ENCODE assay signal across 10 mouse cellular contexts in genomic region chr16:55893410-55894107, GRCm38 (mm10). TPM values are rescaled to one million over a fixed set of nuclear protein-coding genes. Genes with fewer than 3 reads are reported as not detected.
DNase-seq lines count a peak whose midpoint lies in the region; ATAC-seq lines count a peak whose summit lies in the region.
"Had no signal": no experiment of that assay in that cellular context is flagged by ENCODE, and none has a peak within 500 bp of the region (broad histone marks: within the 10 kb centered on the region; RNA-seq: fewer than 3 reads in every experiment).

No protein-coding gene starts in this region.

- H3K9me3 ChIP-seq in hindbrain, embryonic 13.5 days = no peaks in the 10 kb centered on the region
- H3K9me3 ChIP-seq in hindbrain, embryonic 10.5 days = no peaks in the 10 kb centered on the region
- H3K9me3 ChIP-seq in forebrain, embryonic 15.5 days = no peaks in the 10 kb centered on the region
- no peaks in the 10 kb centered on the region for H3K9me3 ChIP-seq in liver, embryonic 13.5 days (replicated peaks)

- no peak for ATAC-seq in hindbrain, embryonic 13.5 days (ENCODE audit: low FRiP score)
- ATAC-seq in forebrain, embryonic 15.5 days (replicated peaks) = no peak
- ATAC-seq in liver, embryonic 13.5 days (ENCODE audit: low read depth) = 0 out of 2 replicates have a peak, but pooled peaks have one; percentile 28

- H3K36me3 ChIP-seq in hindbrain, embryonic 13.5 days = peaks cover 20% of the 10 kb centered on the region
- H3K36me3 ChIP-seq in hindbrain, embryonic 10.5 days = peaks cover 16% of the 10 kb centered on the region
- H3K36me3 ChIP-seq in forebrain, embryonic 15.5 days = peaks cover 6% of the 10 kb centered on the region
- peaks cover 7% of the 10 kb centered on the region for H3K36me3 ChIP-seq in liver, embryonic 13.5 days

- no peak overlapping the region for H3K4me3 ChIP-seq in hindbrain, embryonic 13.5 days
- H3K4me3 ChIP-seq in hindbrain, embryonic 10.5 days = no peak overlapping the region
- peak overlapping the region; percentile 52; the same call in 1 of the 2 replicates for H3K4me3 ChIP-seq in forebrain, embryonic 15.5 days
- peak overlapping the region; percentile 79; the same call in 1 of the 2 replicates for H3K4me3 ChIP-seq in liver, embryonic 13.5 days (replicated peaks)

- peaks cover 17% of the 10 kb centered on the region for H3K4me1 ChIP-seq in hindbrain, embryonic 13.5 days (replicated peaks)
- peaks cover 20% of the 10 kb centered on the region for H3K4me1 ChIP-seq in hindbrain, embryonic 10.5 days (replicated peaks)
- H3K4me1 ChIP-seq in forebrain, embryonic 15.5 days = peaks cover 19% of the 10 kb centered on the region
- H3K4me1 ChIP-seq in liver, embryonic 13.5 days (replicated peaks) = peaks cover 59% of the 10 kb centered on the region

- H3K9ac ChIP-seq in hindbrain, embryonic 13.5 days = no peak overlapping the region
- no peak overlapping the region for H3K9ac ChIP-seq in forebrain, embryonic 15.5 days (replicated peaks)
- H3K9ac ChIP-seq in liver, embryonic 13.5 days = peak overlapping the region; percentile 78

- no peaks in the 10 kb centered on the region for H3K27me3 ChIP-seq in hindbrain, embryonic 13.5 days
- peaks cover 8% of the 10 kb centered on the region; the same call in 1 of the 2 replicates for H3K27me3 ChIP-seq in hindbrain, embryonic 10.5 days (ENCODE audit: insufficient read depth, poor library complexity, severe bottlenecking)
- no peaks in the 10 kb centered on the region for H3K27me3 ChIP-seq in forebrain, embryonic 15.5 days
- H3K27me3 ChIP-seq in liver, embryonic 13.5 days = no peaks in the 10 kb centered on the region

- DNase-seq in hindbrain, embryonic 10.5 days (ENCODE audit: low spot score) = no peak
- DNase-seq in A20 (ENCODE audit: low read depth, low spot score) = peak; percentile 52
- DNase-seq in liver, embryonic 13.5 days = no peak
- no peak for DNase-seq in adrenal gland, postnatal 14 days
- no peak for DNase-seq in left cerebral cortex, adult 18-20 months (ENCODE audit: low spot score in 2 of 2)
- DNase-seq in layer of hippocampus, postnatal 10 days (ENCODE audit: low spot score in 2 of 2) = no peak
- DNase-seq: adrenal gland, adult 2 months; right cerebral cortex, postnatal 25 days had no signal

- no peak overlapping the region for H3K27ac ChIP-seq in hindbrain, embryonic 13.5 days
- no peak overlapping the region for H3K27ac ChIP-seq in hindbrain, embryonic 10.5 days
- no peak overlapping the region for H3K27ac ChIP-seq in forebrain, embryonic 15.5 days (replicated peaks)
- peak overlapping the region; percentile 87; the same call in 1 of the 2 replicates for H3K27ac ChIP-seq in liver, embryonic 13.5 days

- WGBS in hindbrain, embryonic 13.5 days = 85% methylated on average over 8 of the region's 8 CpGs
- 85% methylated on average over 8 of the region's 8 CpGs for whole genome bisulfite sequencing in hindbrain, embryonic 10.5 days
- WGBS in forebrain, embryonic 15.5 days = 87% methylated on average over 8 of the region's 8 CpGs
- 24% methylated on average over 8 of the region's 8 CpGs for WGBS in liver, embryonic 13.5 days (ENCODE audit: insufficient replicate concordance)

- H3K4me2 ChIP-seq in hindbrain, embryonic 13.5 days = peak overlapping the region; percentile 68
- H3K4me2 ChIP-seq in forebrain, embryonic 15.5 days (replicated peaks) = peak overlapping the region; percentile 66; the same call in 1 of the 2 replicates
- peak overlapping the region; percentile 98 for H3K4me2 ChIP-seq in liver, embryonic 13.5 days

RNA-seq across cellular contexts. Expression of gene Nxpe3, which starts 1.5 kb away (rescaled TPM):
- 1.1 and 1.2 TPM in 2 replicates for polyA plus RNA-seq in hindbrain, embryonic 13.5 days (2015; fragmentation: Nextera tagmentation; extraction: Ambion mirVana)
- 0.77 TPM in 2 replicates for polyA plus RNA-seq in hindbrain, embryonic 10.5 days (2016; fragmentation: Nextera tagmentation; extraction: Ambion mirVana)
- polyA plus RNA-seq in forebrain, embryonic 15.5 days (2015; fragmentation: Nextera tagmentation; extraction: Ambion mirVana) = 1.3 and 1.5 TPM in 2 replicates
- 0.51 and 0.54 TPM in 2 replicates for polyA plus RNA-seq in liver, embryonic 13.5 days (2015; fragmentation: Nextera tagmentation; extraction: Ambion mirVana)
- total RNA-seq in adrenal gland, postnatal 14 days (2021) = 1.6 and 2.6 TPM in 2 replicates
- 10 to 100 TPM in 1 of 2 experiments, 1 to 10 TPM in 1; 9.7 to 11.5 TPM for total RNA-seq in left cerebral cortex, adult 18-20 months (2021)
- total RNA-seq in layer of hippocampus, postnatal 10 days (2021) = 1 to 10 TPM; 7.9 to 8.3 TPM

RNA-seq across cellular contexts. Expression of gene Cep97, which starts 41.1 kb away (rescaled TPM):
- 16.9 and 17.3 TPM in 2 replicates for polyA plus RNA-seq in hindbrain, embryonic 13.5 days (2015; fragmentation: Nextera tagmentation; extraction: Ambion mirVana)
- 15.9 and 17.2 TPM in 2 replicates for polyA plus RNA-seq in hindbrain, embryonic 10.5 days (2016; fragmentation: Nextera tagmentation; extraction: Ambion mirVana)
- polyA plus RNA-seq in forebrain, embryonic 15.5 days (2015; fragmentation: Nextera tagmentation; extraction: Ambion mirVana) = 16.3 and 17.8 TPM in 2 replicates
- 5.7 and 6.5 TPM in 2 replicates for polyA plus RNA-seq in liver, embryonic 13.5 days (2015; fragmentation: Nextera tagmentation; extraction: Ambion mirVana)
- total RNA-seq in adrenal gland, postnatal 14 days (2021) = 8.4 and 11.1 TPM in 2 replicates
- total RNA-seq in left cerebral cortex, adult 18-20 months (2021) = 10 to 100 TPM; 13.4 TPM
- total RNA-seq in layer of hippocampus, postnatal 10 days (2021) = 10 to 100 TPM in 1 of 2 experiments, 1 to 10 TPM in 1; 9.8 to 11.5 TPM

RNA-seq across cellular contexts. Expression of gene Nfkbiz, which starts 54.9 kb away (rescaled TPM):
- polyA plus RNA-seq in hindbrain, embryonic 13.5 days (2015; fragmentation: Nextera tagmentation; extraction: Ambion mirVana) = 1.6 and 3.1 TPM in 2 replicates
- polyA plus RNA-seq in hindbrain, embryonic 10.5 days (2016; fragmentation: Nextera tagmentation; extraction: Ambion mirVana) = 1.1 and 1.4 TPM in 2 replicates
- polyA plus RNA-seq in forebrain, embryonic 15.5 days (2015; fragmentation: Nextera tagmentation; extraction: Ambion mirVana) = 1.2 and 1.4 TPM in 2 replicates
- polyA plus RNA-seq in liver, embryonic 13.5 days (2015; fragmentation: Nextera tagmentation; extraction: Ambion mirVana) = 1.8 and 2.5 TPM in 2 replicates
- total RNA-seq in adrenal gland, postnatal 14 days (2021) = 8.6 and 9.9 TPM in 2 replicates
- 1 to 10 TPM; 4.4 to 5.2 TPM for total RNA-seq in left cerebral cortex, adult 18-20 months (2021)
- total RNA-seq in layer of hippocampus, postnatal 10 days (2021) = 1 to 10 TPM; 4.4 to 4.5 TPM

Comparison
In these comparisons a context has a peak if more than half of its experiments do, and no peak if none do; other contexts are left out.
1. H3K4me3 ChIP-seq: peak in forebrain, embryonic 15.5 days (single experiment) and liver, embryonic 13.5 days (single experiment); none in hindbrain, embryonic 13.5 days (single experiment) and hindbrain, embryonic 10.5 days (single experiment).
2. Peak in every context shown above with its lines, with median percentiles within 50 percentile points of each other: H3K4me2 ChIP-seq.